Mouse (Mus musculus): ENCODE measurements around the gene Cpsf4l. TPM values are rescaled to one million over a fixed set of nuclear protein-coding genes. Genes with fewer than 3 reads are reported as not detected.
"Not testable (repeated sequence)": the region's sequence is repeated elsewhere in the genome, so short reads cannot be mapped to it uniquely, and the experiment has no call there.

Cpsf4l gene
- polyA plus RNA-seq, 1 experiment from 2014 or later: not detected

GRCm38 (mm10) chr11:113660940-113661339 is 48.9 kb downstream of the Cpsf4l start:
- WGBS (ENCODE audit: insufficient replicate concordance): 94% methylated on average over 11 of the region's 11 CpGs
- no peak for DNase-seq
- Histone ChIP-seq H3K27me3 (no peaks in the 10 kb centered on the region), H3K4me3 (replicated peaks) (no peak overlapping the region), H3K9me3 (replicated peaks) (no peaks in the 10 kb centered on the region), H3K4me1 (replicated peaks) (peaks cover 8% of the 10 kb centered on the region), H3K4me2 (no peak overlapping the region), H3K27ac (no peak overlapping the region), H3K9ac (no peak overlapping the region), H3K36me3 (peaks cover 98% of the 10 kb centered on the region)
- ATAC-seq (ENCODE audit: low read depth): no peak

GRCm38 (mm10) chr11:113660213-113660612 is 49.6 kb downstream of the Cpsf4l start:
- peaks cover 100% of the 10 kb centered on the region for H3K36me3 ChIP-seq
- ATAC-seq (ENCODE audit: low read depth); H3K9ac ChIP-seq; DNase-seq; H3K4me3 ChIP-seq (replicated peaks); H3K4me1 ChIP-seq (replicated peaks); H3K27me3 ChIP-seq; H3K4me2 ChIP-seq; H3K9me3 ChIP-seq (replicated peaks); H3K27ac ChIP-seq: not testable (repeated sequence)
- WGBS (ENCODE audit: insufficient replicate concordance): 91% methylated on average over 3 of the region's 3 CpGs

GRCm38 (mm10) chr11:113658763-113659162 is 51.1 kb downstream of the Cpsf4l start:
- 89% methylated on average over 4 of the region's 4 CpGs for WGBS (ENCODE audit: insufficient replicate concordance)
- H3K9me3 ChIP-seq (replicated peaks): no peaks in the 10 kb centered on the region
- H3K27ac ChIP-seq: no peak overlapping the region
- peaks cover 100% of the 10 kb centered on the region for H3K36me3 ChIP-seq
- ATAC-seq (ENCODE audit: low read depth) (no peak), DNase-seq (no peak)
- no peak overlapping the region for H3K4me2 ChIP-seq
- no peak overlapping the region for H3K4me3 ChIP-seq (replicated peaks)
- H3K4me1 ChIP-seq (replicated peaks): no peaks in the 10 kb centered on the region
- no peak overlapping the region for H3K9ac ChIP-seq
- H3K27me3 ChIP-seq: no peaks in the 10 kb centered on the region

- DNase-seq: no peak
- ATAC-seq (ENCODE audit: low read depth): no peak
- Histone ChIP-seq H3K27ac (no peak overlapping the region), H3K4me3 (replicated peaks) (no peak overlapping the region), H3K27me3 (no peaks in the 10 kb centered on the region), H3K4me1 (replicated peaks) (no peaks in the 10 kb centered on the region), H3K9ac (no peak overlapping the region), H3K4me2 (no peak overlapping the region), H3K36me3 (peaks cover 100% of the 10 kb centered on the region), H3K9me3 (replicated peaks) (no peaks in the 10 kb centered on the region)
- 85% methylated on average over 8 of the region's 8 CpGs for WGBS (ENCODE audit: insufficient replicate concordance)
These were observed 51.5 kb downstream of the Cpsf4l start for GRCm38 (mm10) chr11:113658319-113658718.

GRCm38 (mm10) chr11:113657221-113657620 is 52.6 kb downstream of the Cpsf4l start:
- no peak for DNase-seq
- Histone ChIP-seq H3K9me3 (replicated peaks) (no peaks in the 10 kb centered on the region), H3K4me2 (no peak overlapping the region), H3K27me3 (no peaks in the 10 kb centered on the region), H3K36me3 (peaks cover 100% of the 10 kb centered on the region), H3K4me3 (replicated peaks) (no peak overlapping the region), H3K27ac (peak overlapping the region; percentile 53; the same call in 1 of the 2 replicates), H3K9ac (no peak overlapping the region), H3K4me1 (replicated peaks) (no peaks in the 10 kb centered on the region)
- ATAC-seq (ENCODE audit: low read depth): no peak
- 77% methylated on average over 4 of the region's 4 CpGs for WGBS (ENCODE audit: insufficient replicate concordance)

GRCm38 (mm10) chr11:113656511-113656932 is 53.3 kb downstream of the Cpsf4l start:
- Histone ChIP-seq H3K9me3 (replicated peaks) (no peaks in the 10 kb centered on the region), H3K27ac (no peak overlapping the region; the same call in 1 of the 2 replicates), H3K4me2 (no peak overlapping the region), H3K4me3 (replicated peaks) (no peak overlapping the region), H3K9ac (no peak overlapping the region), H3K4me1 (replicated peaks) (peaks cover 6% of the 10 kb centered on the region), H3K36me3 (peaks cover 100% of the 10 kb centered on the region), H3K27me3 (no peaks in the 10 kb centered on the region)
- no peak for DNase-seq
- ATAC-seq (ENCODE audit: low read depth): no peak
- WGBS (ENCODE audit: insufficient replicate concordance): 79% methylated on average over 8 of the region's 8 CpGs

- DNase-seq: no peak
- no peak for ATAC-seq (ENCODE audit: low read depth)
- H3K4me2 ChIP-seq: no peak overlapping the region
These were observed 55.1 kb downstream of the Cpsf4l start for GRCm38 (mm10) chr11:113654561-113655270.

GRCm38 (mm10) chr11:113654105-113654504 is 55.7 kb downstream of the Cpsf4l start:
- no peaks in the 10 kb centered on the region for H3K9me3 ChIP-seq (replicated peaks)
- ATAC-seq (ENCODE audit: low read depth) (no peak), DNase-seq (no peak)
- no peaks in the 10 kb centered on the region for H3K27me3 ChIP-seq
- no peak overlapping the region for H3K4me2 ChIP-seq
- H3K4me1 ChIP-seq (replicated peaks): peaks cover 22% of the 10 kb centered on the region
- WGBS (ENCODE audit: insufficient replicate concordance): 94% methylated on average over 15 of the region's 15 CpGs
- no peak overlapping the region for H3K27ac ChIP-seq
- no peak overlapping the region for H3K9ac ChIP-seq
- no peak overlapping the region for H3K4me3 ChIP-seq (replicated peaks)
- peaks cover 77% of the 10 kb centered on the region for H3K36me3 ChIP-seq

More at GRCm38 (mm10) chr11:113654561-113655270, 55.1 kb downstream of the Cpsf4l start:
- no peak overlapping the region for H3K27ac ChIP-seq
- no peak overlapping the region for H3K9ac ChIP-seq
- H3K9me3 ChIP-seq (replicated peaks): no peaks in the 10 kb centered on the region
- H3K4me1 ChIP-seq (replicated peaks): peaks cover 22% of the 10 kb centered on the region
- H3K36me3 ChIP-seq: peaks cover 83% of the 10 kb centered on the region
- no peaks in the 10 kb centered on the region for H3K27me3 ChIP-seq
- WGBS (ENCODE audit: insufficient replicate concordance): 88% methylated on average over 18 of the region's 18 CpGs
- no peak overlapping the region for H3K4me3 ChIP-seq (replicated peaks)

- H3K9ac ChIP-seq: no peak overlapping the region
- DNase-seq: no peak
- no peaks in the 10 kb centered on the region for H3K9me3 ChIP-seq (replicated peaks)
- no peak overlapping the region for H3K4me3 ChIP-seq (replicated peaks)
- H3K4me2 ChIP-seq: no peak overlapping the region
- H3K36me3 ChIP-seq: peaks cover 61% of the 10 kb centered on the region
- peak overlapping the region; percentile 89 for H3K27ac ChIP-seq
- WGBS (ENCODE audit: insufficient replicate concordance): 92% methylated on average over 6 of the region's 6 CpGs
- H3K4me1 ChIP-seq (replicated peaks): peaks cover 34% of the 10 kb centered on the region
- no peak for ATAC-seq (ENCODE audit: low read depth)
- no peaks in the 10 kb centered on the region for H3K27me3 ChIP-seq
These were observed 57.3 kb downstream of the Cpsf4l start for GRCm38 (mm10) chr11:113652516-113652915.

- ATAC-seq (ENCODE audit: low read depth) (no peak), DNase-seq (no peak)
- 0 out of 2 replicates have a peak overlapping the region, but pooled peaks have one; percentile 95 for H3K4me3 ChIP-seq (replicated peaks)
- 65% methylated on average over 8 of the region's 8 CpGs for WGBS (ENCODE audit: insufficient replicate concordance)
- no peaks in the 10 kb centered on the region for H3K27me3 ChIP-seq
- peaks cover 34% of the 10 kb centered on the region for H3K4me1 ChIP-seq (replicated peaks)
- H3K27ac ChIP-seq: peak overlapping the region; percentile 89
- H3K9ac ChIP-seq: no peak overlapping the region
- peaks cover 55% of the 10 kb centered on the region for H3K36me3 ChIP-seq
- peak overlapping the region; percentile 82 for H3K4me2 ChIP-seq
- no peaks in the 10 kb centered on the region for H3K9me3 ChIP-seq (replicated peaks)
These were observed 57.9 kb downstream of the Cpsf4l start for GRCm38 (mm10) chr11:113651907-113652273.

- 60% methylated on average over 22 of the region's 22 CpGs for WGBS (ENCODE audit: insufficient replicate concordance)
- peak; percentile 73 for DNase-seq
- H3K27me3 ChIP-seq: no peaks in the 10 kb centered on the region
- H3K27ac ChIP-seq: peak overlapping the region; percentile 89
- peak overlapping the region; percentile 95 for H3K4me3 ChIP-seq (replicated peaks)
- peaks cover 49% of the 10 kb centered on the region for H3K36me3 ChIP-seq
- H3K9me3 ChIP-seq (replicated peaks): no peaks in the 10 kb centered on the region
- H3K4me1 ChIP-seq (replicated peaks): peaks cover 34% of the 10 kb centered on the region
- peak; percentile 50 for ATAC-seq (ENCODE audit: low read depth)
- H3K4me2 ChIP-seq: peak overlapping the region; percentile 82
- H3K9ac ChIP-seq: peak overlapping the region; percentile 44
These were observed 58.5 kb downstream of the Cpsf4l start for GRCm38 (mm10) chr11:113651206-113651906.

Data from liver, embryonic 13.5 days (tissue).